Comparison of ENCODE assay signal across 10 mouse cellular contexts in genomic region chr2:173585387-173586117, GRCm38 (mm10). TPM values are rescaled to one million over a fixed set of nuclear protein-coding genes. Genes with fewer than 3 reads are reported as not detected.
DNase-seq lines count a peak whose midpoint lies in the region; ATAC-seq and TF ChIP-seq lines count a peak whose summit lies in the region.
"Had no signal": no experiment of that assay in that cellular context is flagged by ENCODE, and none has a peak within 500 bp of the region (broad histone marks: within the 10 kb centered on the region; RNA-seq: fewer than 3 reads in every experiment).

No protein-coding gene starts in this region.

- H3K4me3 ChIP-seq in gastrocnemius, adult 2 months = peak overlapping the region; percentile 73
- H3K4me3 ChIP-seq in testis, adult 2 months (ENCODE audit: control insufficient read depth, low read depth, low read length) = peak overlapping the region; percentile 89
- peak overlapping the region; percentile 37 for H3K4me3 ChIP-seq in limb, embryonic 14.5 days (replicated peaks; ENCODE audit: low read length)
- peak overlapping the region; percentile 31 for H3K4me3 ChIP-seq in neural tube, embryonic 11.5 days (ENCODE audit: low read depth, low read length)

- no peaks in the 10 kb centered on the region for H3K27me3 ChIP-seq in testis, adult 2 months (ENCODE audit: control insufficient read depth, insufficient read depth, low read length)
- H3K27me3 ChIP-seq in limb, embryonic 14.5 days (ENCODE audit: control insufficient read depth, insufficient read depth, low read length) = peaks cover 9% of the 10 kb centered on the region; the same call in 1 of the 2 replicates
- peaks cover 11% of the 10 kb centered on the region; the same call in 1 of the 2 replicates for H3K27me3 ChIP-seq in neural tube, embryonic 11.5 days (ENCODE audit: control insufficient read depth, insufficient read depth, low read length)
- H3K27me3 ChIP-seq: CH12.LX had no signal

- H3K9me3 ChIP-seq in limb, embryonic 14.5 days (ENCODE audit: control insufficient read depth, low read length) = peaks cover 10% of the 10 kb centered on the region; the same call in 1 of the 2 replicates
- H3K9me3 ChIP-seq in neural tube, embryonic 11.5 days (ENCODE audit: control insufficient read depth, low read length) = no peaks in the 10 kb centered on the region

- peak; percentile 87 for ATAC-seq in limb, embryonic 14.5 days (ENCODE audit: low FRiP score, low read depth)
- ATAC-seq in neural tube, embryonic 11.5 days (ENCODE audit: insufficient read depth, low FRiP score, low TSS enrichment) = peak; percentile 67
- no peak for ATAC-seq in inflammation-experienced regulatory T-cells, adult 6 months

- H3K9ac ChIP-seq in limb, embryonic 14.5 days (ENCODE audit: low read depth, low read length, severe bottlenecking) = peak overlapping the region; percentile 48
- peak overlapping the region; percentile 61 for H3K9ac ChIP-seq in neural tube, embryonic 11.5 days (ENCODE audit: low read length)

- DNase-seq in gastrocnemius, adult 2 months = peak; percentile 36
- no peak for DNase-seq in gastrocnemius, adult 18-20 months (ENCODE audit: low spot score)
- DNase-seq in testis, postnatal 10 days (ENCODE audit: low spot score) = no peak
- peak; percentile 83 for DNase-seq in forelimb bud, embryonic 11.5 days (ENCODE audit: low read depth, low spot score)
- DNase-seq in limb, embryonic 14.5 days (ENCODE audit: low spot score) = peak; percentile 90
- DNase-seq in neural tube, embryonic 11.5 days (ENCODE audit: low spot score) = peak; percentile 90

- peak overlapping the region; percentile 86 for H3K4me2 ChIP-seq in limb, embryonic 14.5 days (replicated peaks; ENCODE audit: low read depth, low read length, severe bottlenecking)
- H3K4me2 ChIP-seq in neural tube, embryonic 11.5 days (ENCODE audit: low read depth) = peak overlapping the region; percentile 75

- no peak for TF ChIP-seq CTCF in gastrocnemius, adult 2 months (IDR thresholded peaks at IDR 0.05)
- TF ChIP-seq CTCF in testis, adult 2 months (IDR thresholded peaks at IDR 0.05; ENCODE audit: control insufficient read depth, insufficient read depth, insufficient replicate concordance, low read depth, low read length) = 0 out of 2 replicates have a peak, but pooled peaks have one; percentile 18

- intact Hi-C loops in gastrocnemius, adult 2 months (cut with DNase I) = loop anchor here (5.0 kb wide), 2 partner anchors 492 to 697 kb away; partner anchors contain the start of genes Gnas and Stx16

- H3K36me3 ChIP-seq in testis, adult 2 months (ENCODE audit: control insufficient read depth, insufficient read depth, low read length) = no peaks in the 10 kb centered on the region
- H3K36me3 ChIP-seq in limb, embryonic 14.5 days (ENCODE audit: control insufficient read depth, insufficient read depth, low read length) = peaks cover 15% of the 10 kb centered on the region; the same call in 1 of the 2 replicates
- H3K36me3 ChIP-seq in neural tube, embryonic 11.5 days (ENCODE audit: control insufficient read depth, insufficient read depth, low read length) = peaks cover 2% of the 10 kb centered on the region

- H3K4me1 ChIP-seq in testis, adult 2 months (ENCODE audit: control insufficient read depth, insufficient read depth, low read length) = peaks cover 10% of the 10 kb centered on the region
- 0 out of 2 replicates have a peak, but pooled peaks cover 6% of the 10 kb centered on the region for H3K4me1 ChIP-seq in limb, embryonic 14.5 days (ENCODE audit: control insufficient read depth, insufficient read depth, low read length)
- peaks cover 7% of the 10 kb centered on the region; the same call in 1 of the 2 replicates for H3K4me1 ChIP-seq in neural tube, embryonic 11.5 days (ENCODE audit: control insufficient read depth, insufficient read depth, low read length)

- peak overlapping the region; percentile 66 for H3K27ac ChIP-seq in gastrocnemius, adult 2 months
- peak overlapping the region; percentile 77 for H3K27ac ChIP-seq in testis, adult 2 months (ENCODE audit: control insufficient read depth, insufficient read depth, low read depth, low read length)
- H3K27ac ChIP-seq in limb, embryonic 14.5 days (replicated peaks; ENCODE audit: low read depth, low read length) = peak overlapping the region; percentile 53
- H3K27ac ChIP-seq in neural tube, embryonic 11.5 days (ENCODE audit: low read depth, low read length) = peak overlapping the region; percentile 11; the same call in 1 of the 2 replicates

- under 1% methylated on average over 53 of the region's 54 CpGs for WGBS in limb, embryonic 14.5 days
- under 1% methylated on average over 54 of the region's 54 CpGs for WGBS in neural tube, embryonic 11.5 days

- TF ChIP-seq POLR2A in testis, adult 2 months (IDR thresholded peaks at IDR 0.05; ENCODE audit: control insufficient read depth, low read depth, low read length) = no peak
- TF ChIP-seq POLR2A in limb, embryonic 14.5 days (IDR thresholded peaks at IDR 0.05; ENCODE audit: borderline replicate concordance, extremely low read depth, insufficient read depth, insufficient read length) = 0 out of 2 replicates have a peak, but pooled peaks have one; percentile 19

RNA-seq across cellular contexts. Expression of gene Ankrd60, which starts 7.4 kb away (rescaled TPM):
- not detected for total RNA-seq in gastrocnemius, adult 2 months (2021)
- not detected for total RNA-seq in gastrocnemius, adult 18-20 months (2021)
- polyA plus RNA-seq in testis, adult 2 months (2012; rRNA removed) = 462 and 467 TPM in 2 replicates
- polyA plus RNA-seq in limb, embryonic 14.5 days (2012; rRNA removed) = not detected in 2 replicates
- polyA plus RNA-seq in limb, embryonic 14.5 days (2014; fragmentation: Nextera tagmentation; extraction: Ambion mirVana) = not detected in 2 replicates
- not detected in 2 replicates for polyA plus RNA-seq in neural tube, embryonic 11.5 days (2014; fragmentation: Nextera tagmentation; extraction: Ambion mirVana)
- not detected for polyA plus RNA-seq in inflammation-experienced regulatory T-cells, adult 6 months (2017; shearing (Covaris generic))
- total RNA-seq: CH12.LX; heart, adult 18-20 months had no signal

Comparison
In these comparisons a context has a peak if more than half of its experiments do, and no peak if none do; other contexts are left out.
1. DNase-seq: peak in gastrocnemius, adult 2 months (single experiment), forelimb bud, embryonic 11.5 days (single experiment), limb, embryonic 14.5 days (single experiment) and neural tube, embryonic 11.5 days (single experiment); none in gastrocnemius, adult 18-20 months (single experiment) and testis, postnatal 10 days (single experiment).
2. H3K27ac ChIP-seq: peak in every context shown above with its lines; median percentile 77 in testis, adult 2 months; 66 in gastrocnemius, adult 2 months; 53 in limb, embryonic 14.5 days; 11 in neural tube, embryonic 11.5 days.
3. H3K4me3 ChIP-seq: peak in every context shown above with its lines; median percentile 89 in testis, adult 2 months; 73 in gastrocnemius, adult 2 months; 37 in limb, embryonic 14.5 days; 31 in neural tube, embryonic 11.5 days.
4. RNA of gene Ankrd60, which starts 7.4 kb away (polyA plus RNA-seq): 462 to 467 TPM in testis, adult 2 months; not detected in limb, embryonic 14.5 days, not detected in neural tube, embryonic 11.5 days and not detected in inflammation-experienced regulatory T-cells, adult 6 months; every median in the first group is over 100 times any median in the second.